Comparison of ENCODE assay signal across 23 mouse cellular contexts in the genomic region with DNA sequence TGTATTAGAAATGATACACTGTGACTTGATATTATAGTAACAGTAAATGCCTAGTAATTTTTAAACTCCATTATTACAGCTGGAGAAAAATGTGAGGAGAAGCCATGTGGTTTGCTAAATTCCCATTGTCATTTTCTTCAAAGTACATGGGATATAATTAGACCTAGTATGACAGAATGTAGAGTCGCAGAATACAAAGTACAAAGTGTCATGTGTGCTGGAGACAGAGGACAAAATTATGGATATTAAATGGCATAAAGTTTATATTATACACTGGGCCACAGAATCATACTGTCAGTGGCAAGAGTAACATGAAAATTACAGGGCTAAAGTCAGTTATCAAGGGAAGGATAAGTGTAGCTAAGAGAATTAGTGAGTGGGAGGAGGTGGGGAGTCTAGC. TPM values are rescaled to one million over a fixed set of nuclear protein-coding genes. Genes with fewer than 3 reads are reported as not detected.
"Had no signal": no experiment of that assay in that cellular context is flagged by ENCODE, and none has a peak within 500 bp of the region (broad histone marks: within the 10 kb centered on the region; RNA-seq: fewer than 3 reads in every experiment).

No protein-coding gene starts in this region.

- H3K27me3 ChIP-seq: lung, embryonic 15.5 days; megakaryocyte, embryonic 14.5 days; midbrain, embryonic 13.5 days; midbrain, embryonic 15.5 days; neural tube, embryonic 12.5 days; stomach, embryonic 15.5 days had no signal

- H3K4me1 ChIP-seq: lung, embryonic 15.5 days; midbrain, embryonic 13.5 days; midbrain, embryonic 15.5 days; neural tube, embryonic 12.5 days; stomach, embryonic 15.5 days had no signal

- DNase-seq: lung, postnatal 14 days; lung, postnatal 36 days; right cerebral cortex, postnatal 14 days; thymus, adult 2 months; thymus, postnatal 25 days; thymus, postnatal 4 days had no signal

- H3K9ac ChIP-seq: lung, embryonic 15.5 days; midbrain, embryonic 13.5 days; midbrain, embryonic 15.5 days; neural tube, embryonic 12.5 days; stomach, embryonic 15.5 days had no signal

- H3K36me3 ChIP-seq: lung, embryonic 15.5 days; midbrain, embryonic 13.5 days; midbrain, embryonic 15.5 days; neural tube, embryonic 12.5 days; stomach, embryonic 15.5 days had no signal

- H3K9me3 ChIP-seq: lung, embryonic 15.5 days; megakaryocyte, embryonic 14.5 days; midbrain, embryonic 13.5 days; midbrain, embryonic 15.5 days; neural tube, embryonic 12.5 days; stomach, embryonic 15.5 days had no signal

- H3K4me2 ChIP-seq: lung, embryonic 15.5 days; midbrain, embryonic 11.5 days; midbrain, embryonic 13.5 days; midbrain, embryonic 15.5 days; neural tube, embryonic 12.5 days; stomach, embryonic 15.5 days had no signal

- H3K27ac ChIP-seq: lung, embryonic 15.5 days; macrophage; midbrain, embryonic 13.5 days; midbrain, embryonic 15.5 days; neural tube, embryonic 12.5 days; stomach, embryonic 15.5 days; stomach, postnatal 0 days had no signal

- H3K4me3 ChIP-seq: lung, embryonic 15.5 days; megakaryocyte, embryonic 14.5 days; midbrain, embryonic 13.5 days; midbrain, embryonic 15.5 days; neural tube, embryonic 12.5 days; stomach, embryonic 15.5 days had no signal

- ATAC-seq: lung, postnatal 0 days; midbrain, embryonic 13.5 days; midbrain, embryonic 15.5 days had no signal

RNA-seq across cellular contexts. Expression of a gene that starts 24.7 kb away (rescaled TPM):
- total RNA-seq: megakaryocyte progenitor cell, adult 5-6 weeks; midbrain, postnatal 0 days; monocyte, adult 5-6 weeks; neutrophil, adult 5-6 weeks had no signal
- polyA plus RNA-seq: lung, embryonic 15.5 days; lung, postnatal 0 days; macrophage; midbrain, embryonic 11.5 days; midbrain, embryonic 13.5 days; midbrain, embryonic 15.5 days; midbrain, postnatal 0 days; neural tube, embryonic 12.5 days; neural tube, embryonic 14.5 days; spleen, adult 2 months; stomach, embryonic 15.5 days; stomach, postnatal 0 days; thymus, adult 2 months; urinary bladder, adult 2 months had no signal

RNA-seq across cellular contexts. Expression of a gene that starts 30.3 kb away (rescaled TPM):
- total RNA-seq: neutrophil, adult 5-6 weeks had no signal
